Mouse (Mus musculus): ENCODE results near the gene Sptan1.

Sptan1 gene

DNA sequence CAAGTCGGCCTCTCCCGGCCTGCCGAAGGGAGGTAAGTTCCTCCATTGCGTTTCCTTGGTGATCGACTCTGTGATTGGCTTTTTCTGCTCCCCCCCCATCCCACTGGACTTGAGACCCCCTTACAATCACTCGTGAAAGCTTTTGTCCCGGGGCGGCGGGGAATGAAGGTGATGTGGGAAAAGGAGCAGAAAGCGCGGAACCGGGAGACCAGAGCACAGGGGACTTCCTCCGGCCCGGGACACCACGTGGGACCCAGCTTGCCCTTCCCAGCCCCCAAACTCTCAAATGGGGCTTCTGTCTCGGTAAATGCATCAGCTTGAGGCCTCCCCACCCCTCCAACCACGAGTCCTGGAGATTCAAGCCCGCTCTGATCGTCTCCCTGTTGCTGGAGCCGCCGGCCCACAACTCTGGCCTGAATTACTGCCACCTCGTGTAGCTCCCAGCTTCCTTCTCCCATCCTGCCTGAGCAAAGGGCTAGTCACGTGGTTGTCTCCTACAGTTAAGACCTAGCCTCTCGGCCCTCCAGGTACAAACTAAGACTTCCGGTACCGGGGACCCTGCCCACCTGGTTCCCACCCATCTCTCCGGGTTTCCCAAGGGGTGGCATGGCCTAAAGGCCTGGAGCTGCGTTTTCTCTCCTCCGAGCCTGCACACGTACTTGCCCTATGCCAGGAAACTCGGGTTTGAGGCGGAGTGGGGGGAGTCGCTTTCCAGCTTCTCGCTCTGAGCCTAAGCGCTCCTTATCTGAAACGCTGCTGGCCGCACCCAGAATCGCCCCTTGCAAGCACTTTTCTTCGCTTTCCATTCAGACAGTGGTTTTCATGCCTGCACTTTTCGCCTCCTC lies 97.1 kb downstream of the Sptan1 start:
- peak; percentile 73 for DNase-seq

- DNase-seq, result no peak
Observed at GRCm38 (mm10) chr2:30063235-30063634, 97.9 kb downstream of the Sptan1 start.

- no peak for DNase-seq
Observed at GRCm38 (mm10) chr2:30063791-30064190, 98.4 kb downstream of the Sptan1 start.

GRCm38 (mm10) chr2:30064298-30064697 lies 98.9 kb downstream of the Sptan1 start:
- no peak for DNase-seq

GRCm38 (mm10) chr2:30066046-30066901 lies 100.9 kb downstream of the Sptan1 start:
- peak; percentile 98 for DNase-seq

DNA sequence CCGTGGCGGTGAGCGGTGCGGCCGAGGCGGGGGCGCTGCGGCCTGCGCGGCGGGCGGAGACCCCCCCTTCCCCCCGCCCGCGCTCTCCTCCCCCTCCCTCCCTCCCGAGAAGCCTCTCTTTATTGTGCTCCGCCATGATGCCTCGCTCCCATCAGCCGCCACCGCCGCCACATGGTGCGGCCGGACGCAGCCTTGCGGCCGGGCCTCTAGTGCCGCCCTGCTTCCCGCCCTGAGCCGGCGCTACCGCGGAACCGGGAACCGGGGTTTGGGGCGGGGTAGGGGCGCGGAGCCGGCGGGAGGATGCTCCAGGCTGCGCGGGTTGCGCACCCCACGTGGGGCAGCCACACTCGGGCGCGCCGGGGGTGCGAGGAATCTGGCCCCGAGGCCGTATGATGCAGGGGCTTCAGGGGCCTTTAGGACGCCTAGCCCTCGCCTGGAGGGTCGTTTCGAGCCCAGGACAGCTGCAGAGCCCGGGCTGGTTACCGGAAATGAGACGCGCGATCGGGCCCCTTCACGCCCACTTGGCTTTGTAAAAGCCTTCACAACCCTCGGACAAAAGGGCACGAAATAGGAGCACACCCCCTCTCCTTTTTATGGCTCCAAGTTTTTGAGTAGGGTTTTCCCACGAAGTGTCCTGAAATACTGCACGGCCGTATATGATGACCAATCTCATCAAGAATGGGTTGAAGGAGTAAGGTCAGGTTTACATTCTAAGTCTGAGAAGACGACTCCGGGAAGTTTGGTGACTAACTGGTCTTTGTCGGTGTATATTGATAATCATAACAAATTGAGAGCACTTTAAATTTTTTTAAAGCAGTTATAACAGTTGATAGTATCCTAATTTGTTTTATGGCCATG lies 101.9 kb downstream of the Sptan1 start:
- DNase-seq, result peak; percentile 66

GRCm38 (mm10) chr2:30067962-30068361 lies 102.6 kb downstream of the Sptan1 start:
- DNase-seq, result no peak

DNA sequence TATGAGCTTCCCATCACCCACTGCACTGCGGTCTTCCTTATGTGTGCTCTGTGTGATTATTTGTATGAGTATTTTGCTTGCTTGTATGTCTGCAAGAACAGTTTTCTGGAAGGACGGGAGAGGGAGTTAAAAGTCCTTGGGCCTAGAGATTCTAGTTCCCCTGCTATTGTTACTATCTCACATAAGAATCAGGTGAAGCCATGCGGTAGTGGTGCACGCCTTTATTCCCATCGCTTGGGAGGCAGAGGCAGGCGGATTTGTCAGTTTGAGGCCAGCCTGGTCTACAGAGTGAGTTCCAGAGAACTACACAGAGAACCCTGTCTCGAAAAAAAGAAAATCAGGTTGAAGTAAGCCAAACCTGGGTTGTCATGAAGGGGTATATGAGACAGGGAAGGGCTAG lies 107.5 kb downstream of the Sptan1 start:
- DNase-seq, result no peak

- DNase-seq, result no peak
Observed at GRCm38 (mm10) chr2:30073285-30073684, 107.9 kb downstream of the Sptan1 start.

- no peak for DNase-seq
Observed at GRCm38 (mm10) chr2:30075625-30076024, 110.3 kb downstream of the Sptan1 start.

DNA sequence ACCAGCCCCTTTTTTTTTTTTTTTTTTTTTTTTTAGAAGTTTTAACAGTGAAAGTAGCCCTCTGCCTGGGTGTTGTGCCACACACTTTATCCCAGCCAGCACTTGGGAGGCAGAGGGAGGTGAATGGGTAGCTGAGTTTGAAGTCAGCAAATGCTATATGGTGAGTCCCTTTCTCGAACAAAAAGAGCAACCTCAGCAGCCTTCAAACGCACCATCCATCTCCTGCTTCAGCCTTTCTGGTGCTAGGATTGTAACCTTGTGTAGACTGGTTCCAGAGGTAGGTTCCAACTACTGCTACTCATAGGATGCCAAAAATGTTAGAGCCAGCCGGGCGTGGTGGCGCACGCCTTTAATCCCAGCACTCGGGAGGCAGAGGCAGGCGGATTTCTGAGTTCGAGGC lies 111.1 kb downstream of the Sptan1 start:
- DNase-seq, result no peak

- DNase-seq, result peak; percentile 9
Observed at GRCm38 (mm10) chr2:30076959-30077358, 111.6 kb downstream of the Sptan1 start.

GRCm38 (mm10) chr2:30077502-30078348 lies 112.4 kb downstream of the Sptan1 start, which contains the start of gene Pkn3:
Pkn3 (plus strand) TSS chr2:30077684.
- peak; percentile 93 for DNase-seq

- peak; percentile 54 for DNase-seq
Observed at GRCm38 (mm10) chr2:30078349-30078712, 113.0 kb downstream of the Sptan1 start.

DNA sequence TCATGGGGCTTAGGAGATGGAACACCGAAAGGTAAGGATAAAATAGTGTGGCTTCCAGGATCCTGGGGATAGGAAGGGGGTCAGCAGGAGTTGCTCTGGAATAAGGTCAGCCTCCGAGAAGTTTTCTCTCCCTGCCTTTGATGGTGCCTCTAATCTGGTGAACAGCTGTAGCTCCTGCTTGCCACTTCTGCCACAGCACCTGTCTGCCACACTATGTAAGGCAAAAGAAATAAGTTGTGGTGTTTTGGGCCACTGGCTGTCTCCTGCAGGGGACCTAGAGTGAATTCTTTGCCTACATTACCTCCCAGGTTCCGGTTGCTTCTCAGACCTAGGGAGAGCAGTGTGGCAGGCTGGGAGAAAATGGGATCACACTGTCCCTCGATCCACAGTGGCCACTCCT lies 113.4 kb downstream of the Sptan1 start:
- no peak for DNase-seq

DNA sequence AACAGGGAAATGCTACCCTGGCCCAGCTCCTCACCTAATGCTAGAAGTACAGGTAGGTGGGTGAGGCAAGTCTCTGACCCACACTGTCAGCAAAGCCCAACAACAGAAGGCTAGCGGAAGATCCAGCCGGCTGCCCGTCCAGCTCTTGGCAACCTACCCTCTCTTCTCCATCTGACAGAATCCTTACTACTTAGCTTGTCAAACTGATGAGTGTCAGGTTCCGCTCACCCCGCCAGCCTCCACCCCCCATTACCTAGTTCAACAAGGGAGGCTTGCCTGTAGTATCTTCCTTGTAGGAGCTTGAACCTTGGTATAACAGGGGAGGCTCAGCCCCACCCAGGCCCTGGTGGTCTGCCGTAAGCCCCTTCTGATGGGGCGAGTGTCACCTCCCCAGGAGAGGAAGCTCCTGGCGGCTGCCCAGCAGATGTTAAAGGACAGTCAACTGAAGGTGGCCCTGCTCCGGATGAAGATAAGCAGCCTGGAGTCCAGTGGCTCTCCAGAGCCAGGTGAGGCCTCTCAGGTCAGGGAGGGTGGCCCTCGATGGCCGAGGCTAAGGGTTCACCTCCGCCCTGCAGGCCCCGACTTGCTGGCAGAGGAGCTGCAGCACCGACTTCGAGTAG lies 114.9 kb downstream of the Sptan1 start:
- peak; percentile 14 for DNase-seq
